Mouse (Mus musculus) testis, adult 2 months (tissue): Measurements from ENCODE around the gene Fbxl4. TPM values are rescaled to one million over a fixed set of nuclear protein-coding genes. Genes with fewer than 3 reads are reported as not detected.

Experiments used
- H3K27ac ChIP-seq: fragments of 200-500 bp; 2 replicates; pipeline ENCODE4 v1.5.1; 2012; ENCODE audit warnings: low read depth, low read length; ENCODE audit not compliant: control insufficient read depth, insufficient read depth
- H3K27me3 ChIP-seq: fragments of 200-500 bp; 2 replicates; pipeline ENCODE4 v1.6.1; 2012; ENCODE audit warnings: mild to moderate bottlenecking, low read length, moderate library complexity; ENCODE audit not compliant: control insufficient read depth, insufficient read depth
- H3K36me3 ChIP-seq: fragments of 200-500 bp; 2 replicates; pipeline ENCODE4 v1.6.1; 2012; ENCODE audit warnings: mild to moderate bottlenecking, low read length; ENCODE audit not compliant: control insufficient read depth, insufficient read depth
- H3K4me1 ChIP-seq: fragments of 200-500 bp; 2 replicates; pipeline ENCODE4 v1.6.1; 2012; ENCODE audit warnings: low read length; ENCODE audit not compliant: control insufficient read depth, insufficient read depth
- H3K4me3 ChIP-seq: fragments of 200-500 bp; 2 replicates; pipeline ENCODE4 v1.5.1; 2012; ENCODE audit warnings: low read depth, mild to moderate bottlenecking, low read length, moderate library complexity, mixed read lengths; ENCODE audit not compliant: control insufficient read depth
- CTCF ChIP-seq: fragments of 200-500 bp; IDR thresholded peaks from 2 replicates; pipeline ENCODE4 v1.5.1; 2012; ENCODE audit warnings: low read depth, mild to moderate bottlenecking, inconsistent platforms, low read length, moderate library complexity; ENCODE audit not compliant: control insufficient read depth, insufficient read depth, insufficient replicate concordance
- POLR2A ChIP-seq: fragments of 200-500 bp; IDR thresholded peaks from 2 replicates; pipeline ENCODE4 v1.6.1; 2012; ENCODE audit warnings: low read depth, mild to moderate bottlenecking, inconsistent platforms, low read length, moderate library complexity; ENCODE audit not compliant: control insufficient read depth
- polyA plus RNA-seq: library from polyadenylated mRNA; depleted of rRNA; stranded (reverse); fragments of >200 nt; gene quantifications from 2 replicates; pipeline ENCODE4 v1.2.3, GENCODE M21; 2012; rRNA removed

Gene Fbxl4
- polyA plus RNA-seq, 1 experiment: 4.2 TPM

DNA sequence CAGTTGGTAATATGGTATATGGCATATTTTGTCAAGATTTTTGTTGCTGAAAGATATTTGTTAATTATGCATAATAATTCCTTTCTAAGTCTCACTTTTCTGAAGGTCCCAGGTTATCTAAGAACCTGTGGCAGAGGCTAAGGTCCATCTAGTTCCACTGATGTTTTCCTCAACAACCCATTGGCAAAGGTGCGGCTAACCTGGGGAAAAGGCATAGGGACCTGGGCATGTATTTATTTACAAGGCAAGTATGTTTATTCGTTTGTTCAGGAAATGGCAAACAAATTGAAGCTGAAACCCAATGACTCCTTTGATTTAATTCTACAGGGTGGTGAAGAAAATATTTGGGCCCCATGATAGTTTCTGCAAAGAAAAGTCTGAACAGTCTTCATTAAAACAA, 126.2 kb downstream of the Fbxl4 start:
- Histone ChIP-seq H3K4me1 (peaks cover 17% of the 10 kb centered on the region), H3K27ac (no peak overlapping the region), H3K4me3 (no peak overlapping the region), H3K36me3 (no peaks in the 10 kb centered on the region), H3K27me3 (peaks cover 10% of the 10 kb centered on the region; the same call in 1 of the 2 replicates)
- no peak for TF ChIP-seq CTCF
- TF ChIP-seq POLR2A: no peak

Other genes starting within 250 kb of the Fbxl4 start
- gene Pou3f2, start 130.8 kb downstream of the Fbxl4 start, polyA plus RNA-seq: 0.05 TPM in 1 of 2 replicates, not detected in the other